Mouse (Mus musculus) Patski (cell line): ENCODE results near the gene Tmem14c. TPM values are rescaled to one million over a fixed set of nuclear protein-coding genes. Genes with fewer than 3 reads are reported as not detected.
A peak's percentile ranks its signal among the peaks of the same experiment; 100 is the strongest.

Experiments
- ATAC-seq: fragments of 100-300 bp; one replicate; pipeline ENCODE4 v1.8.0; 2021
- CTCF ChIA-PET: fragments of 350-600 bp; sonication (Branson Sonifier 250); formaldehyde crosslinking; loops from one replicate; lab custom pipeline; 2022; ENCODE audit warnings: inconsistent platforms; lab: Charles Lee
- POLR2A ChIA-PET: fragments of 350-600 bp; sonication (Branson Sonifier 250); formaldehyde crosslinking; loops from one replicate; lab custom pipeline; 2022; ENCODE audit warnings: antibody characterized with exemption, inconsistent platforms; lab: Charles Lee
- DNase-seq: peaks from one replicate; pipeline ENCODE4 v3.0.0-alpha.2; 2011; ENCODE audit warnings: low read depth, low spot score
- H3K27me3 ChIP-seq: fragments of 371-371 bp; one replicate; pipeline ENCODE4 v1.5.1; 2021
- CTCF ChIP-seq: fragments of 100-300 bp; IDR thresholded peaks from one replicate; pipeline ENCODE4 v1.5.1; 2021
- in situ Hi-C: fragments of 300-500 bp; cut with MboI; formaldehyde crosslinking; loops from 3 replicates; pipeline ENCODE4 v1.11.1; 2018; ENCODE audit warnings: low pct_unique_long_range_greater_than_20kb, mixed read lengths
- polyA plus RNA-seq: library from polyadenylated mRNA; unstranded; gene quantifications from one replicate; pipeline ENCODE4 v1.2.3, GENCODE M21; 2021

Tmem14c gene
- polyA plus RNA-seq, result 129 TPM

- in situ Hi-C loops, result no loop called here
- ATAC-seq, result peak; percentile 98
- TF ChIP-seq CTCF, result no peak
- H3K27me3 ChIP-seq, result no peaks in the 10 kb centered on the region
- peak; percentile 34 for DNase-seq
- POLR2A ChIA-PET, result interaction anchor here (0.6 kb wide), 1 partner anchor 234 kb away, joined by 5 read pairs; no protein-coding TSS in a partner anchor
- CTCF ChIA-PET, result no interaction called here
Observed at GRCm38 (mm10) chr13:41015829-41016634, at the start of gene Tmem14c. Gene Tmem14c, plus strand, starts transcription at chr13:41016292.

- ChIA-PET CTCF (no interaction called here), POLR2A (no interaction called here)
- DNase-seq (no peak), ATAC-seq (no peak)
- no peak for TF ChIP-seq CTCF
- H3K27me3 ChIP-seq, result no peaks in the 10 kb centered on the region
- in situ Hi-C loops, result no loop called here
Observed at GRCm38 (mm10) chr13:40967609-40968008, 48.5 kb upstream of the Tmem14c start.

GRCm38 (mm10) chr13:40968564-40968963, 47.5 kb upstream of the Tmem14c start:
- no peaks in the 10 kb centered on the region for H3K27me3 ChIP-seq
- ChIA-PET CTCF (no interaction called here), POLR2A (no interaction called here)
- no peak for DNase-seq
- TF ChIP-seq CTCF, result no peak
- ATAC-seq, result no peak
- in situ Hi-C loops, result no loop called here

- POLR2A ChIA-PET, result no interaction called here
- no peak for TF ChIP-seq CTCF
- DNase-seq (no peak), ATAC-seq (no peak)
- CTCF ChIA-PET, result no interaction called here
- in situ Hi-C loops, result no loop called here
- no peaks in the 10 kb centered on the region for H3K27me3 ChIP-seq
Observed at GRCm38 (mm10) chr13:40969761-40970390, 46.2 kb upstream of the Tmem14c start.

- H3K27me3 ChIP-seq, result no peaks in the 10 kb centered on the region
- ChIA-PET POLR2A (no interaction called here), CTCF (interaction anchor here (1.5 kb wide), 1 partner anchor 87 kb away, joined by 3 read pairs; no protein-coding TSS in a partner anchor)
- TF ChIP-seq CTCF, result no peak
- no peak for DNase-seq
- in situ Hi-C loops, result no loop called here
- no peak for ATAC-seq
Observed at GRCm38 (mm10) chr13:40971261-40971660, 44.8 kb upstream of the Tmem14c start.

GRCm38 (mm10) chr13:40971831-40972230, 44.3 kb upstream of the Tmem14c start:
- ChIA-PET CTCF (interaction anchor here (1.5 kb wide), 1 partner anchor 87 kb away, joined by 3 read pairs; no protein-coding TSS in a partner anchor), POLR2A (interaction anchor here (1.0 kb wide), 1 partner anchor 84 kb away, joined by 3 read pairs; no protein-coding TSS in a partner anchor)
- DNase-seq, result no peak
- no peak for TF ChIP-seq CTCF
- no peaks in the 10 kb centered on the region for H3K27me3 ChIP-seq
- no peak for ATAC-seq
- in situ Hi-C loops, result no loop called here

GRCm38 (mm10) chr13:40972976-40973375, 43.1 kb upstream of the Tmem14c start:
- no peak for ATAC-seq
- ChIA-PET POLR2A (interaction anchor here (1.0 kb wide), 1 partner anchor 85 kb away, joined by 3 read pairs; no protein-coding TSS in a partner anchor), CTCF (interaction anchor here (0.8 kb wide), 1 partner anchor 128 kb away, joined by 3 read pairs; no protein-coding TSS in a partner anchor)
- in situ Hi-C loops, result no loop called here
- DNase-seq, result no peak
- no peaks in the 10 kb centered on the region for H3K27me3 ChIP-seq
- TF ChIP-seq CTCF, result no peak

- POLR2A ChIA-PET, result no interaction called here
- CTCF ChIA-PET, result interaction anchor here (1.3 to 3.3 kb wide), 2 partner anchors 21 to 133 kb away, joined by 3 to 13 read pairs; no protein-coding TSS in a partner anchor
- in situ Hi-C loops, result no loop called here
- TF ChIP-seq CTCF, result peak; percentile 72
- no peaks in the 10 kb centered on the region for H3K27me3 ChIP-seq
- DNase-seq (no peak), ATAC-seq (no peak)
Observed at GRCm38 (mm10) chr13:40977609-40978008, 38.5 kb upstream of the Tmem14c start.

- ChIA-PET CTCF (interaction anchor here (1.2 to 3.3 kb wide), 2 partner anchors 134 kb away, joined by 4 to 13 read pairs; no protein-coding TSS in a partner anchor), POLR2A (interaction anchor here (0.6 kb wide), 1 partner anchor 30 kb away, joined by 3 read pairs; no protein-coding TSS in a partner anchor)
- TF ChIP-seq CTCF, result no peak
- no peak for ATAC-seq
- no peak for DNase-seq
- no peaks in the 10 kb centered on the region for H3K27me3 ChIP-seq
- in situ Hi-C loops, result no loop called here
Observed at GRCm38 (mm10) chr13:40978652-40979051, 37.4 kb upstream of the Tmem14c start.

GRCm38 (mm10) chr13:40979321-40979720, 36.8 kb upstream of the Tmem14c start:
- CTCF ChIA-PET, result interaction anchor here (0.9 to 1.2 kb wide), 2 partner anchors 125 to 135 kb away, joined by 3 to 4 read pairs; no protein-coding TSS in a partner anchor
- no peaks in the 10 kb centered on the region for H3K27me3 ChIP-seq
- ATAC-seq, result no peak
- in situ Hi-C loops, result no loop called here
- TF ChIP-seq CTCF, result peak; percentile 53
- POLR2A ChIA-PET, result interaction anchor here (0.6 kb wide), 1 partner anchor 30 kb away, joined by 3 read pairs; no protein-coding TSS in a partner anchor
- no peak for DNase-seq
